Mouse (Mus musculus): Measurements from ENCODE around the gene Egln2. TPM values are rescaled to one million over a fixed set of nuclear protein-coding genes. Genes with fewer than 3 reads are reported as not detected.
A peak's percentile ranks its signal among the peaks of the same experiment; 100 is the strongest.

Gene Egln2
- polyA plus RNA-seq, 1 experiment from 2014 or later: 48.4 TPM

GRCm38 (mm10) chr7:27111987-27112386 lies 54.6 kb downstream of the Egln2 start:
- H3K9ac ChIP-seq (ENCODE audit: low read length): no peak overlapping the region
- WGBS: 54% methylated on average over 3 of the region's 3 CpGs
- no peak overlapping the region for H3K4me3 ChIP-seq (ENCODE audit: low read length)
- no peak overlapping the region for H3K27ac ChIP-seq (ENCODE audit: low read length)
- no peak overlapping the region for H3K4me2 ChIP-seq (ENCODE audit: low read depth, low read length)
- no peaks in the 10 kb centered on the region for H3K4me1 ChIP-seq (ENCODE audit: control insufficient read depth, insufficient read depth, low read length)
- H3K27me3 ChIP-seq (ENCODE audit: control insufficient read depth, insufficient read depth, low read length): no peaks in the 10 kb centered on the region
- no peaks in the 10 kb centered on the region for H3K36me3 ChIP-seq (ENCODE audit: control insufficient read depth, insufficient read depth)
- H3K9me3 ChIP-seq (replicated peaks; ENCODE audit: control insufficient read depth, low read length): 0 out of 2 replicates have a peak, but pooled peaks cover 2% of the 10 kb centered on the region
- ATAC-seq (replicated peaks; ENCODE audit: extremely low read depth, insufficient read depth, low FRiP score): no peak

- no peak overlapping the region for H3K4me3 ChIP-seq (ENCODE audit: low read length)
- ATAC-seq (replicated peaks; ENCODE audit: extremely low read depth, insufficient read depth, low FRiP score): no peak
- no peak overlapping the region for H3K27ac ChIP-seq (ENCODE audit: low read length)
- no peaks in the 10 kb centered on the region for H3K36me3 ChIP-seq (ENCODE audit: control insufficient read depth, insufficient read depth)
- no peaks in the 10 kb centered on the region for H3K27me3 ChIP-seq (ENCODE audit: control insufficient read depth, insufficient read depth, low read length)
- H3K4me2 ChIP-seq (ENCODE audit: low read depth, low read length): no peak overlapping the region
- H3K9ac ChIP-seq (ENCODE audit: low read length): no peak overlapping the region
- 0 out of 2 replicates have a peak, but pooled peaks cover 2% of the 10 kb centered on the region for H3K9me3 ChIP-seq (replicated peaks; ENCODE audit: control insufficient read depth, low read length)
- 68% methylated on average over 1 of the region's 1 CpGs for WGBS
- H3K4me1 ChIP-seq (ENCODE audit: control insufficient read depth, insufficient read depth, low read length): no peaks in the 10 kb centered on the region
These were observed 55.6 kb downstream of the Egln2 start for GRCm38 (mm10) chr7:27111038-27111437.

GRCm38 (mm10) chr7:27110327-27110726 lies 56.3 kb downstream of the Egln2 start:
- H3K9ac ChIP-seq (ENCODE audit: low read length): no peak overlapping the region
- H3K27ac ChIP-seq (ENCODE audit: low read length): no peak overlapping the region
- H3K4me1 ChIP-seq (ENCODE audit: control insufficient read depth, insufficient read depth, low read length): no peaks in the 10 kb centered on the region
- H3K4me2 ChIP-seq (ENCODE audit: low read depth, low read length): no peak overlapping the region
- H3K4me3 ChIP-seq (ENCODE audit: low read length): no peak overlapping the region
- no peaks in the 10 kb centered on the region for H3K36me3 ChIP-seq (ENCODE audit: control insufficient read depth, insufficient read depth)
- H3K9me3 ChIP-seq (replicated peaks; ENCODE audit: control insufficient read depth, low read length): 0 out of 2 replicates have a peak, but pooled peaks cover 2% of the 10 kb centered on the region
- ATAC-seq (replicated peaks; ENCODE audit: extremely low read depth, insufficient read depth, low FRiP score): no peak
- no peaks in the 10 kb centered on the region for H3K27me3 ChIP-seq (ENCODE audit: control insufficient read depth, insufficient read depth, low read length)

MicroRNAs encoded within 50 kb of the gene (microRNA counts, 519-probe panel; counts per million panel counts)
- microRNA mmu-miR-1191: 293 counts per million, percentile 1 among the panel's probes with 10 or more counts

Small RNA genes within 50 kb of the gene (microRNA-seq; reads per million reads assigned to microRNA genes)
- gene Mir1191 (4.5 reads per million, percentile 17 among the genes with 10 or more reads in this experiment), gene Mir3101 (not detected)

Other genes with a start within 250 kb of the Egln2 start
- not detected in 2 replicates for gene Cyp2a22, start 227.4 kb downstream of the Egln2 start, polyA plus RNA-seq (2015; fragmentation: Nextera tagmentation; extraction: Ambion mirVana)
- gene Cyp2a12, start 137.7 kb downstream of the Egln2 start, polyA plus RNA-seq (2015; fragmentation: Nextera tagmentation; extraction: Ambion mirVana): not detected in 2 replicates
- gene Cyp2f2, start 46.9 kb downstream of the Egln2 start, polyA plus RNA-seq (2015; fragmentation: Nextera tagmentation; extraction: Ambion mirVana): 12.8 and 18.0 TPM in 2 replicates
- gene Cyp2t4, start 13.1 kb downstream of the Egln2 start, polyA plus RNA-seq (2015; fragmentation: Nextera tagmentation; extraction: Ambion mirVana): 0.08 TPM in 1 of 2 replicates, not detected in the other
- 48.1 and 51.0 TPM in 2 replicates for gene Rab4b, start 12.1 kb upstream of the Egln2 start, polyA plus RNA-seq (2015; fragmentation: Nextera tagmentation; extraction: Ambion mirVana)
- gene Gm21983, start 14.3 kb upstream of the Egln2 start, polyA plus RNA-seq (2015; fragmentation: Nextera tagmentation; extraction: Ambion mirVana): not detected in 2 replicates
- 5.0 and 11.6 TPM in 2 replicates for gene Mia, start 14.4 kb upstream of the Egln2 start, polyA plus RNA-seq (2015; fragmentation: Nextera tagmentation; extraction: Ambion mirVana)
- gene BC024978, start 29.0 kb upstream of the Egln2 start, polyA plus RNA-seq (2015; fragmentation: Nextera tagmentation; extraction: Ambion mirVana): 2.4 and 2.6 TPM in 2 replicates
- 146 and 165 TPM in 2 replicates for gene Snrpa, start 29.5 kb upstream of the Egln2 start, polyA plus RNA-seq (2015; fragmentation: Nextera tagmentation; extraction: Ambion mirVana)
- gene Itpkc, start 61.9 kb upstream of the Egln2 start, polyA plus RNA-seq (2015; fragmentation: Nextera tagmentation; extraction: Ambion mirVana): 2.5 and 3.4 TPM in 2 replicates
- gene Coq8b, start 66.2 kb upstream of the Egln2 start, polyA plus RNA-seq (2015; fragmentation: Nextera tagmentation; extraction: Ambion mirVana): 15.3 and 15.9 TPM in 2 replicates
- 8.7 and 10.2 TPM in 2 replicates for gene Numbl, start 91.6 kb upstream of the Egln2 start, polyA plus RNA-seq (2015; fragmentation: Nextera tagmentation; extraction: Ambion mirVana)
- 63.5 and 86.0 TPM in 2 replicates for gene Ltbp4, start 170.9 kb upstream of the Egln2 start, polyA plus RNA-seq (2015; fragmentation: Nextera tagmentation; extraction: Ambion mirVana)
- gene Shkbp1, start 189.2 kb upstream of the Egln2 start, polyA plus RNA-seq (2015; fragmentation: Nextera tagmentation; extraction: Ambion mirVana): 22.3 and 24.1 TPM in 2 replicates
- 0.46 TPM in 1 of 2 replicates, not detected in the other for gene Gm20479, start 190.6 kb upstream of the Egln2 start, polyA plus RNA-seq (2015; fragmentation: Nextera tagmentation; extraction: Ambion mirVana)

Data from heart, embryonic 16.5 days (tissue).